Mouse (Mus musculus) retina, embryonic 14.5 days (tissue): Measurements from ENCODE around the gene Tmem132b.

Experiments used
- DNase-seq: peaks from one replicate; pipeline ENCODE4 v3.0.0-alpha.2; 2015; ENCODE audit warnings: low spot score

The Tmem132b gene

DNA sequence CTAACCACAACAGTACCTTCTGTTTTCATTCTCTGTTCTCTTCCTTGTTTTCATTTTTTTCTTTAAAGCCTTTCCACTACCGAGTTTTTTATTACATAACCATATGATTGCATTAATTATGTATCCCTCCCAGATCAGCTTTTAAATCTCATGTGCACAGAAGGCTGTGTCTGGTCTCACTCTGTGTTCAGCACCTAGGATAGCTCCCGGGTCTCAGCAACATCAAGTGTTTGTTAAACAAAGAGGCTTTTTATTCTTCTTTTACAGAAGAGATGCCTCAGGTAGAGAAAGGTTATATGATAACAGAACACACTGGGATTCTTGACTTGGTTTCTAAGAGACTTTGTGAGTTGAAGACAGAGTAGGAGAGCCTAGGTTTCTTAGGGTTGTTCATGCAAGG is 241.2 kb downstream of the Tmem132b start:
- DNase-seq: peak; percentile 45

DNA sequence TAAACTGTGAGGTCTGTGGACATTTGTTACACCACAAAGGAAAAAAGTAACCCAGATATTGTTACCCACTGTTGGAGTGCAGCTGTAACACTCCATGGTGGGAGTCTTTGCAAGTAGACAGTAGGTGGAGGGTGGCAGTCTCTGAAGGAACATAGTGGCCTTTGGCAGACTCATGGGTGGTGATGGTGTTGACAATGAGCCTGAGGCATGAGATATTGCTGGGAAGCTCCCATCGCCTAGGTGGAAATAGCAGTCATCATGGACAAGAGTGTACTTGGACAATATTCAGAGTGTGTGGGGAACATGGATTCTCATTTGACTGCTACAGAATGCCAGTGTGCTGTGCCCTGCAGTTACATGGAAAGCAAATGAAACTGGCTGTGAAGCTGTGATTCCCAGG is 248.8 kb downstream of the Tmem132b start:
- no peak for DNase-seq

DNA sequence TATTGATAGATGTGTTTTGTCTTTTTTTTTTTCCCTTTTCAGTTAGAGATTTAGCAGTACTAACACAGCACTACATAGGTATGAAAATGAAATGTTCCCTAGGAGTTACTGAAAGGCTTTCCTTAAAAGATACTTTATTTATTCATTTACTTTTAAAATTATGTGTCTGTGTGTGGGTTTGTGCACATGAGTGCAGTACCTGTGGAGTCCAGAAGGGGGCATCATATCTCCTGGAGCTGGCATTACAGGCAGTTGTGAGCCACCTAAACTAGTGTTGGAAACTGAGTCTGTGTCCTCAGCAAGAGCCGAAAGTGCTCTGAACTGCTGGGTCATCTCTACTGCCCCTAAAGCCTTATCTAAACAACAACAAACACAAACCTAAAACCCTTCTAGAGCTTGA is 261.1 kb downstream of the Tmem132b start:
- no peak for DNase-seq

DNA sequence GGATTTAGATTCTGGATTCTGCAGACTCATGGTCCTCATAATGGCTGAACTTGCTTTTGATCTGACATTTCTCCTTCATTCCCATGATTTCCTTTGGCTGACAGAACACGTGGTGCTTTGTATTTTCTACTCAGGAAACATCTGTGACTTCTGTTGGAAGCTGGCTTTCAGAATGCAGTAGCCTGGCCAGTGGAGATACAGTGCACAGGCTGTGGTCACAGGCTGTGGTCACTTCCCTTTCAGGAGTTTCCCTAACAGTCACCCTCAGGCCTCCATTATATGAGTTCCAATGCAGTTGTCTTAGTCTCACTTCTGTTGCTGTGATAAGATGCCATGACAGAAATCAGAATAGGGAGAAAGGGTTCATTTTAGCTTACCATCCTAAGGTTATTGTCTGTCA is 262.7 kb downstream of the Tmem132b start:
- DNase-seq: no peak

GRCm38 (mm10) chr5:125799622-125800021 is 268.0 kb downstream of the Tmem132b start:
- DNase-seq: peak; percentile 30

GRCm38 (mm10) chr5:125800025-125800424 is 268.5 kb downstream of the Tmem132b start:
- peak; percentile 76 for DNase-seq

DNA sequence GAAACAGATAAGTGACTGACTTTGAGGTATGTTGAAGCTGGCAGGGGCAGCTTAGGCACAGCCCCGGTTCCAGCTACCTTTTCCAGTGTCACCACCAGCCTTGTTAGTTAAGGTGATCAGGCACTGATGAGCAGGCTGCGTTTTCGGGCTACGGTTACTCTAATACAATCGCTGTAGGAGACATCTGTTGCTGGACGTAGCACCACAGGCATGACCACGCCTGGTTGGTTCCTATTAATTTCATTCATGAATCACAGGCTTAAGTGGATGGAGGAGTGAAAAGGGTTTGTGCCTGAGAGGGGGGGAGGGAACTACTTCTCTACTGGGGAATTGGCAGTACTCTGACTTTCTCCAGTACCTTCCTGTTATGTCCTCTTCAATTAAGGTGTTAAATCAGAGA is 271.2 kb downstream of the Tmem132b start:
- peak; percentile 84 for DNase-seq

DNA sequence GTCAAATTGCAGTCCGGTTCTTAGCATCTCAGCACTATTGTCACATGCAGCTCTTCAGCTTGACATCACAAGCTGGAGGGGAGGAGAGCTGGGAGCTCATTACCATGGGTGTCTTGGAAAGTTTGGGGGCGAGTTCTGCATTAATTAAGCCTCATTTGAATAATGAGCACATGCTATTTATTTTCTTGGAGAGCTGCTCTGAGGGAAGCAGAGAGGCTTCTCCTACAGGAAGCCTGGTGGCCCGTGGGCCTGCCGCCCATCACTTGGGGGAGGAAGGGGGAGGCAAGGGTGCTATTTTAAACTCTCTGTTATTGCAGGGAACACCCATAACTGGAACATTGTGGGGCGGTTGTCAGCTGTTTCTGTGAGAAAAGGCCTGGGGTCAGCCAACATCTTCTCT is 273.8 kb downstream of the Tmem132b start:
- no peak for DNase-seq

GRCm38 (mm10) chr5:125807861-125808260 is 276.3 kb downstream of the Tmem132b start:
- DNase-seq: no peak

DNA sequence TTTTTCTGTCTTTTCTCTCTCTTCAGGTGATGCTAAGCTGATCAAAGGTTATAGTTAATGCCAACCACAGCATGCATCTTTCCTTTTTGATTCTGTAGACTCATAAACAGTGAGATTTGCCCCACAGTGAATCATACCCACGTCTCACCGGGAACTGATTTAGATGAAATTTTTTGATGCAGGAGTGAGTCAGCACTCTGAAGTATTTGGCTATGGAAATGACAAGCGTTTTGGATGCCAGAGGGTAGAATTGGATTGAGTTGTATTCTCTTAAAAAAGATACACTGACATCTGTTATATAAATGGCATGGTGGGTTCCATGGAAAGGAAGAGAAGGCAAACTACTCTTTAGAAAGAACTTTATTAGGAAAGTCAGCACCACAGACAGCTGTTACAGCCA is 297.8 kb downstream of the Tmem132b start:
- no peak for DNase-seq

GRCm38 (mm10) chr5:125835890-125836289 is 304.3 kb downstream of the Tmem132b start:
- DNase-seq: no peak

DNA sequence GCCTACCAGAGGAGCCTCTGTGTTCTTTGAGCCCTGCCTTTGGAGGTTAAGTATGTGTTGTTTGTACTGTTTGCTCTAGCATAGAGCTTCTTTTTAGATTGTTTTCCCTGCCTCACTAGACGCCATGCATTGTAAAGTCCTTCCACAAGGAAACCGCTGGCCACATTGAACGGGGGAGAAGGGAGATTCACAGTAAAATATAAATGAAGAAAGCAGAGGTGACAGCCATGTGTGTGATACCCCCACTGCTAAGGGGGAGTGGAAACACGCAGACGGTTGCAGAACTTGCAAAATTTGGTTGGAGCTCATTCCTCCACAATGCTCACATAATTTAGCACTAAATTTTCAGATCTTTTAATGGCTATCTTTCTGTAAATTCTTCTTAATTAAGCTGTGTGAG is 305.2 kb downstream of the Tmem132b start:
- DNase-seq: no peak
